Mouse (Mus musculus) neutrophil, adult 5-6 weeks (primary cell): ENCODE measurements around the gene Chst15. TPM values are rescaled to one million over a fixed set of nuclear protein-coding genes. Genes with fewer than 3 reads are reported as not detected.

Source experiments
- ATAC-seq: fragments of 151-379, 151-347 bp; 2 replicates; pipeline ENCODE4 v1.8.0; 2017; ENCODE audit warnings: mild to moderate bottlenecking, moderate TSS enrichment; ENCODE audit not compliant: insufficient number of reproducible peaks, poor library complexity, low FRiP score, severe bottlenecking; ENCODE audit errors: extremely low read depth
- total RNA-seq: library from RNA; stranded (forward); fragments of 200-1000 nt; gene quantifications from 2 replicates; pipeline ENCODE4 v1.2.3, GENCODE M21; 2017

Chst15 gene
- total RNA-seq, 1 experiment from 2014 or later, result 81.4 TPM

DNA sequence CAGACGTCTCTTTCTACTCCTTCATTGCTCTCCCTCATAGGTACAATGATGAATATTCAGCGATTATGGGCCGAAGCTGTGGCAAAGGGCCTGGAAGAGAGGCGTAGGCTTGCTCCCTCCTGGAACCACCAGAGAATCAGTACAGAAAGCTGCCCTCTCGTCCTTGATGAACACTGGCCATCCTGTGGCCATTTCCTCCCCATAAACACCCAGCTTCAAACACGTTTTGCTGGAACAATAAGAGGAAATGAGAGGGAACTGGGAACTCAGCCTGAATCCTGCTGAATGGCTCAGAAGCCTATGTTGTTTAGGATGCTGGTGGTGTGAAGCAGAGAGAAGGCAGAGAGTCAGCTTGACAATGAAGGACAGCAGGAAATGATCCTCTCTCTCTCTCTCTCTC lies 21.3 kb upstream of the Chst15 start:
- ATAC-seq, result no peak

DNA sequence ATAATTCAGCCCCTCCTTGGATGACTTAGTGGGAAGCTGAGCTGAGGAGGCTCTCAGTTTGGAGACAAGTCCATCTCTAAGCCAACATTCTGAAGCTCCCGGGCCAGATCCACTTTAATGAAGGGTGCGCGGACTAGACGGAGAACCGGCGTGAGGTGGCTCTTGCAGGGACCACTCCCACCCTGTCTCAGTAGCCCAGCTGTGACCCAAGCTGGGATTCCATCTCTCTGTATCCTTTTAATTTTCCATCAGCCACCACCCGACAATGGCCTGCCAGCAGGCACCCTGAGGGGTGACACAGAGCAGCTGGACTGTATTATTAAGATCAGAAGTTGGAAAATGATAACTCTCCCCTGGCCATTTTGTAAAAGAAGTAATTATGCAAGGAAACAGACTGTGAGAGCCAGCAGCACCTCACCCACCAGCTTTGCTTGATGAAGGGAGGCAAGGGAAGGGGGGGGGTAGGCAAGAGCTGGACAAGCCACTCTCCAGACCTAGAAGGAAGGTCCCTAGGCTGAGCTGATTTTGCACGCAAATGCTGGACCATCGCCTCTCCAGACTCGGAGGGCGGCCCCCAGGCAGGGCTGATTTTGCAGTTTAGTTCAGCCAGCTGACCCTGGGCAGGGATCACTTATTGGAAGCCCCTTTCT lies 20.4 kb upstream of the Chst15 start:
- ATAC-seq, result no peak

GRCm38 (mm10) chr7:132336781-132337180 lies 19.8 kb upstream of the Chst15 start:
- no peak for ATAC-seq

DNA sequence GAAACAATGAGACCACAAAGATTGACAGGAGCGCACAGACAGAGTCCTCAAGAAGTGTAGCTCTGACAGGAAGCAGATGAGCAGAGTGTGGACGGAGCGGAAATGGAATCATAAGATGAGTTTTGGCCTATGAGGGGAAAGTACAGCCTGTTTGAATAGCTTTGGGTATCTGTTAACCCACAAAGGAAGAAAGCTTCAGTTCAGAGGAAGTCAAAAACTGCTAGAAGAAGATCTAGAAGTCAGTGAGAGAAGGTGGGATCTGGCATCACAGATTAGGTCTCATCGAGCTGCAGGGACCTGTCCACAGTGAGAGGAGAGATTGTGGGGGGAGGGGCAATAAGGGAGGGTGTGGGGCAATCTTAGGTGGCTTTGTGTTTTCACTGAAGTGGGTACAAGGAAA lies 18.3 kb upstream of the Chst15 start:
- ATAC-seq, result peak; percentile 43; the same call in 1 of the 2 replicates

DNA sequence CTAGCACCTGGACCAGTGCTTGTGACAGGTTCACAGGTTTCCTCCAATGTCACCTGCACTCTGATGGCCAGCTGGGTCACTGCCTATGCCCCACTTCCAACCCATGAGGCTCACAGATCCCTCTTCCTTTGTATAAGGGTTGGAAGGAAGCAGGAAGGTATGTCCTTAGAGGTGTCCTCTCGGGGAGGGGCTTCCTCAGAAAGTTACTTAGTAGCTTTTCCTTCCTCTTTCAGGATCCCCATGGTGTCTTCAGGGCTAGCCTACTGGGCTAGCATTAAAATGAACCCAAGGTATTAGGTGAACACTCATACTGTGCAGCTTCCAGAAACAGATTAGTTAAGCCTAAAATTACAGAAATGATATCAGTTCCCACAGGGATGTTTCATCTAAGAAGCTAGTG lies 16.1 kb upstream of the Chst15 start:
- no peak for ATAC-seq

DNA sequence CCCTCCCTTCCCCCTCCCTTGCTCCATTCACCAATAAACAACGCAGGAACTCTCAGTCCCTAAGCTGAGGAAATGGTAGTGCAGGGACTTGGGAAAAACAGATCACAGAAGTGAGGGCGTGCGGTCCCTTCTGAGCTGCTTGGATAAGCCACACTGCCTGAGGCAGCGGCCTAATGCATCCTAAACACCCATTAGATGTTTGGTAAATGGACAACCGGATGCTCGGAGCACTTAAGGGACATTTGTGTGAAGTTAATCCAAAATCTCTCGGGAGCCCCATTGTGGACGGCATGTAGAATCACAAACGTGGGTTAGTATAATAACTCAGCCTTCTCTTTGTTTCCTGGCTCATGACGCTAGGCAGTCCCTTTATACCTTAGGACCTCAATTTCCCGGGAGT lies 15.1 kb upstream of the Chst15 start:
- ATAC-seq, result no peak

DNA sequence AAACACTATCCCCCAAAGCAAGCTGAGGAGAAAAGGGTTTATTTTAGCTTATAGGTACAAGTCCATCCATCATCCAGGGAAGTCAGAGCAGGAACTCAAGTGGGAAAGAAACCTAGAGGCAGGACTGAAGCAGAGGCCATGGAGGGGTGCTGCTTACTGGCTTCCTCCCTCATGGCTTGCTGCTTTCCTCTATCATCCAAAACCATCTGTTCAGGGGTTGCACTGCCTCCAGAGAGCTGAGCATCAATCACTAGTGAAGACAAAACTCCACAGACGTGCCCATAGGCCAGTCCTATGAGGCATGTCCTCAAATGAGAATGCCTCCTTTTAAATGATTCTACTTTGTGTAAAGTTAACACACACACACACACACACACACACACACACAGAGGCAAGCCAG lies 13.2 kb upstream of the Chst15 start:
- no peak for ATAC-seq

GRCm38 (mm10) chr7:132328648-132329047 lies 11.6 kb upstream of the Chst15 start:
- no peak for ATAC-seq

DNA sequence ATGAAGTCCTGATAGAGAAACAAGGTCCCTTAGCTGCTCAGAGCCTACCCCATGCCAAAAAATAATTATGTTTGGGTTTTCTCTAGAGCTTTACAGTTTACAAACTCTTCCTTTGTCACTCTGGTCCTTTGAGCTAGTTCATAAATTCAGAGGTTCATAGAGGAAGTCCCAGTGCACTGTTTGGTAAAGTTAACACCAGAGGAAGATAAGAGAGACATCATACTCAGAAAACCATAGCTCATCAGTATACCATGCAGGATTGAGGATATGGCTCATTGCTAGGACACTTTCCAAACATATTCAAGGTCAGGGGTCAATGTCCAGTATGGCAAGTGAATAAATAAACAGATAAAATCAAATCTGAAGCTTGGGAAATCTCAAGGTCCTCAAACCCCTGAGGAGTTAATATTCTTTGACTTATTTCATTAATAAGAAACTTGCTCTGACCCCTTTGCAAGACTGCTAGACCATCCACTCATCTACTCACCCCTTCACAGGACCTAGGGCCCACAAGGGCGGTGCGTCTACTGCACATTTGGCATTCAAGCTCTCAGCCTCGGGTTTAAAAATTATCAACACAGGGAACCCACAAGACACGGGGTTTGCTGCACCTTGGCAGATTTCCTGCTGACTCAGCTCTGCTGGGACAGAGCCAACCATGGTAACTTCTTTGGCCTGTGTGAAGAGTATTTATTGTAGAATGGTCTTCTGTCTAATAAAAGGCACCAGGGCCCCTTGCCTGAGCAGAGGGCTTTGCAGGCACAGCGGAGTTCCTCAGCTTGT lies 8.7 kb upstream of the Chst15 start:
- no peak for ATAC-seq

DNA sequence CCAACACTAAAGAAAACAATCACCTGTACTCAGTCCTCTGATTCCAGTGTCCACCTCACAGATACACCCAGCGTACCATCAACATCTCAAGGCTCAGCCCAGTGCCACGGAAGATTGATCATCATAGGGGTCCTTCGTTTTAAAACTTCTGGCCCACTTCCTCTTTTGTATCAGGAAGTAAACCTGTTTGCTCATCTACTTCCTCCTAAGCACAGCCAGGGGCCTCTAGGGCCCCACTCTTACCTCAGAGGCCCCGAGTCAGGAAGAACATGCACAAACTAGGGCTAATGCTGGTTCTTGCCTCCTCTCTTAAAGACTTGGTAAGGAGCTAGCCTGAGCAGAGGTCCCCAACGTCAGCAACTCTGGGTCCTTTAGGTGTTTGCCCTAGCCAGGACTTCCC lies 6.4 kb upstream of the Chst15 start:
- peak; percentile 91 for ATAC-seq

- ATAC-seq, result no peak
Observed at GRCm38 (mm10) chr7:132321392-132321958, 4.4 kb upstream of the Chst15 start.

- peak; percentile 36 for ATAC-seq
Observed at GRCm38 (mm10) chr7:132316101-132317035, 660 bp downstream of the Chst15 start.

- ATAC-seq, result peak; percentile 46
Observed at GRCm38 (mm10) chr7:132315149-132316091, 1.6 kb downstream of the Chst15 start.

GRCm38 (mm10) chr7:132312396-132312795 lies 4.6 kb downstream of the Chst15 start:
- ATAC-seq, result no peak

- ATAC-seq, result no peak
Observed at GRCm38 (mm10) chr7:132308537-132309191, 8.4 kb downstream of the Chst15 start.

GRCm38 (mm10) chr7:132307722-132308271 lies 9.2 kb downstream of the Chst15 start:
- ATAC-seq, result no peak

GRCm38 (mm10) chr7:132306671-132307412 lies 10.2 kb downstream of the Chst15 start:
- no peak for ATAC-seq
